Mouse (Mus musculus): Measurements from ENCODE around the gene Elf4.
A peak's percentile ranks its signal among the peaks of the same experiment; 100 is the strongest.
"Not testable (repeated sequence)": the region's sequence is repeated elsewhere in the genome, so short reads cannot be mapped to it uniquely, and the experiment has no call there.

Elf4 gene

GRCm38 (mm10) chrX:48436082-48436481 is 26.9 kb downstream of the Elf4 start:
- DNase-seq (ENCODE audit: low spot score), result not testable (repeated sequence)

- DNase-seq (ENCODE audit: low spot score), result no peak
These were observed 27.4 kb downstream of the Elf4 start for GRCm38 (mm10) chrX:48435477-48435900.

GRCm38 (mm10) chrX:48434251-48434650 is 28.7 kb downstream of the Elf4 start:
- DNase-seq (ENCODE audit: low spot score), result no peak

- DNase-seq (ENCODE audit: low spot score), result no peak
These were observed 29.4 kb downstream of the Elf4 start for GRCm38 (mm10) chrX:48433527-48433899.

GRCm38 (mm10) chrX:48432599-48433526 is 30.1 kb downstream of the Elf4 start:
- no peak for DNase-seq (ENCODE audit: low spot score)

GRCm38 (mm10) chrX:48429538-48429937 is 33.4 kb downstream of the Elf4 start:
- DNase-seq (ENCODE audit: low spot score), result no peak

- DNase-seq (ENCODE audit: low spot score), result no peak
These were observed 33.8 kb downstream of the Elf4 start for GRCm38 (mm10) chrX:48429100-48429499.

- no peak for DNase-seq (ENCODE audit: low spot score)
These were observed 34.3 kb downstream of the Elf4 start for GRCm38 (mm10) chrX:48428642-48429041.

GRCm38 (mm10) chrX:48428241-48428640 is 34.7 kb downstream of the Elf4 start:
- DNase-seq (ENCODE audit: low spot score), result no peak

GRCm38 (mm10) chrX:48425280-48425679 is 37.7 kb downstream of the Elf4 start:
- no peak for DNase-seq (ENCODE audit: low spot score)

GRCm38 (mm10) chrX:48424583-48424982 is 38.3 kb downstream of the Elf4 start:
- DNase-seq (ENCODE audit: low spot score), result no peak

GRCm38 (mm10) chrX:48423671-48424070 is 39.3 kb downstream of the Elf4 start:
- no peak for DNase-seq (ENCODE audit: low spot score)

- peak; percentile 75 for DNase-seq (ENCODE audit: low spot score)
These were observed 39.9 kb downstream of the Elf4 start for GRCm38 (mm10) chrX:48422986-48423385.

- DNase-seq (ENCODE audit: low spot score), result no peak
These were observed 44.5 kb downstream of the Elf4 start for GRCm38 (mm10) chrX:48418417-48418816.

GRCm38 (mm10) chrX:48414291-48414690 is 48.6 kb downstream of the Elf4 start:
- no peak for DNase-seq (ENCODE audit: low spot score)

GRCm38 (mm10) chrX:48412629-48413028 is 50.3 kb downstream of the Elf4 start:
- DNase-seq (ENCODE audit: low spot score), result no peak

GRCm38 (mm10) chrX:48410388-48410776 is 52.5 kb downstream of the Elf4 start:
- no peak for DNase-seq (ENCODE audit: low spot score)

GRCm38 (mm10) chrX:48409611-48410387 is 53.1 kb downstream of the Elf4 start:
- DNase-seq (ENCODE audit: low spot score), result peak; percentile 90

GRCm38 (mm10) chrX:48405141-48405540 is 57.8 kb downstream of the Elf4 start:
- DNase-seq (ENCODE audit: low spot score), result no peak

- DNase-seq (ENCODE audit: low spot score), result no peak
These were observed 62.9 kb downstream of the Elf4 start for GRCm38 (mm10) chrX:48399994-48400393.

- no peak for DNase-seq (ENCODE audit: low spot score)
These were observed 73.6 kb downstream of the Elf4 start for GRCm38 (mm10) chrX:48389380-48389779.

- DNase-seq (ENCODE audit: low spot score), result no peak
These were observed 77.0 kb downstream of the Elf4 start for GRCm38 (mm10) chrX:48385927-48386326.

- peak; percentile 33 for DNase-seq (ENCODE audit: low spot score)
These were observed 79.3 kb downstream of the Elf4 start for GRCm38 (mm10) chrX:48383643-48384042.

All from urinary bladder, postnatal 14 days (tissue).